Mouse (Mus musculus): Measurements from ENCODE around the gene Haus8.
"Not testable (repeated sequence)": the region's sequence is repeated elsewhere in the genome, so short reads cannot be mapped to it uniquely, and the experiment has no call there.

DNA sequence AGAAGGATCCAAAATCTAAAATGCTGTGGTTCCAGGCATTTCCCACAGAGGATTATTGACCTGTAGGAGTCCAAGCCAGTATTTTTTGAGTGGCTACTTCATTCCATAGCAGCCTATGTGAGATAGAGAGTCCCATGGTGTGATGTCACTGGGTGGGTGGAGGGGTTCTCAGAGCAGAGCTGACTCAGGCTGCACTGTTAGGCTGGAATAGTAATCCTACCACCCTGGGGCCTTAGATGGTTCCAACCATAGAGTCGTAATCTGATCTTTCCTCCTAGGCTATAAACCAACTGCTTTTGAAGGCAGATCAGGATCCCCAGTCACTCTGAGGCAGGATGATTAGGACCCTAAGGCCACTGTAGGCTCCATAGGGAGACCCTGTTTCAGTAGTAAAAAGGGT is 6.7 kb upstream of the Haus8 start:
- not testable (repeated sequence) for TF ChIP-seq CTCF (IDR thresholded peaks at IDR 0.05; ENCODE audit: borderline replicate concordance, insufficient read depth, low read length); POLR2A (IDR thresholded peaks at IDR 0.05; ENCODE audit: low read depth, low read length)
